Mouse (Mus musculus) myocyte (in vitro differentiated cells): Measurements from ENCODE around the gene Tbl1x.

Experiments
- CEBPB ChIP-seq: IDR thresholded peaks from 2 replicates; pipeline ENCODE4 v1.6.1; 2011; ENCODE audit warnings: mild to moderate bottlenecking, moderate library complexity; ENCODE audit not compliant: poor library complexity, insufficient read depth, severe bottlenecking
- E2F4 ChIP-seq: IDR thresholded peaks from one replicate; pipeline ENCODE4 v1.6.1; 2011; ENCODE audit warnings: mild to moderate bottlenecking, control low read depth, moderate library complexity; ENCODE audit not compliant: insufficient read depth
- MAX ChIP-seq: IDR thresholded peaks from one replicate; pipeline ENCODE4 v1.6.1; 2011; ENCODE audit warnings: low read depth, mild to moderate bottlenecking, control low read depth
- MYOD1 ChIP-seq, 3 experiments: IDR thresholded peaks; one replicate each; pipeline ENCODE4 v1.6.1; 2011; ENCODE audit warnings: control low read depth in 2 of 3, low read depth in 2 of 3, mild to moderate bottlenecking in 2 of 3, moderate library complexity in 1 of 3; ENCODE audit not compliant: insufficient read length in 2 of 3, control insufficient read depth in 1 of 3
- MYOG ChIP-seq, 3 experiments: IDR thresholded peaks; one replicate each; pipeline ENCODE4 v1.6.1; 2011; ENCODE audit warnings: control low read depth in 2 of 3, low read depth in 2 of 3, mild to moderate bottlenecking in 2 of 3; ENCODE audit not compliant: insufficient read length in 2 of 3, control insufficient read depth in 1 of 3, insufficient read depth in 1 of 3
- POLR2A ChIP-seq: IDR thresholded peaks from one replicate; pipeline ENCODE4 v1.6.1; 2011; ENCODE audit warnings: low read depth, mild to moderate bottlenecking, control low read depth, moderate library complexity; ENCODE audit not compliant: insufficient read length
- POLR2AphosphoS2 ChIP-seq: IDR thresholded peaks from one replicate; pipeline ENCODE4 v1.6.1; 2011; ENCODE audit warnings: low read depth, control low read depth; ENCODE audit not compliant: insufficient read length
- REST ChIP-seq: IDR thresholded peaks from one replicate; pipeline ENCODE4 v1.6.1; 2011; ENCODE audit warnings: mild to moderate bottlenecking, control low read depth, moderate library complexity; ENCODE audit not compliant: insufficient read depth, insufficient read length
- SRF ChIP-seq: IDR thresholded peaks from one replicate; pipeline ENCODE4 v1.6.1; 2011; ENCODE audit warnings: low read depth; ENCODE audit not compliant: control insufficient read depth, insufficient read length
- TCF12 ChIP-seq: IDR thresholded peaks from one replicate; pipeline ENCODE4 v1.6.1; 2011; ENCODE audit warnings: mild to moderate bottlenecking, control low read depth; ENCODE audit not compliant: poor library complexity, insufficient read depth, severe bottlenecking
- TCF3 ChIP-seq: IDR thresholded peaks from one replicate; pipeline ENCODE4 v1.6.1; 2011; ENCODE audit warnings: low read depth, control low read depth; ENCODE audit not compliant: insufficient read length
- USF1 ChIP-seq: IDR thresholded peaks from one replicate; pipeline ENCODE4 v1.6.1; 2011; ENCODE audit warnings: low read depth, mild to moderate bottlenecking, control low read depth, moderate library complexity

DNA sequence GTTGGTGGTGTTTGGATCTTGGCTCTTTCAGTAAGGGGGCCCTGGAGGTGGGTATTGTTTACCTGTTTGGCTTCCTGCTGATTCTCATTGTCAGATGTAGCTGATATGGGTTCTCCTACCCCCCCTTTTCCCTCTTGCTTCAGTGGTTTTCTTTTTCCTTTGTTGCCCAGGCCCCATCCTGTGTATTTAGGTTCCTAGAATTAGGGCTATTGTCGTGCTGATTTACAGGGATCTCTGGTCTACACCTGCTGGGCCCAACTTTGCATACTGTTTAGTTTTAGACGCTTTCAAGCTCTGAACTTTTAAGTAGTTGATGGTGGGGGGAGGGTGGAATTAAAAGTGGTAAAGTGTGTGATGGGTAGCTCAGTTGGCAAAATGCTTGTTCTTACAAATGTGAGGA is 57.2 kb downstream of the Tbl1x start:
- TF ChIP-seq POLR2A: no peak
- no peak for TF ChIP-seq MYOD1 (IDR thresholded peaks at IDR 0.05; ENCODE audit: control insufficient read depth in 1 of 3, insufficient read length in 2 of 3, low read depth in 2 of 3)
- TF ChIP-seq USF1: no peak
- no peak for TF ChIP-seq CEBPB
- no peak for TF ChIP-seq TCF3
- TF ChIP-seq MAX: no peak
- TF ChIP-seq SRF: no peak
- TF ChIP-seq REST: no peak
- no peak for TF ChIP-seq TCF12
- no peak for TF ChIP-seq POLR2AphosphoS2
- TF ChIP-seq MYOG (IDR thresholded peaks at IDR 0.05; ENCODE audit: control insufficient read depth in 1 of 3, insufficient read depth in 1 of 3, insufficient read length in 2 of 3, low read depth in 2 of 3): no peak
- no peak for TF ChIP-seq E2F4
